Mouse (Mus musculus) kidney, adult 2 months (tissue): ENCODE data around the gene Rpp14.

Experiments used
- CTCF ChIP-seq: fragments of 200-500 bp; conservative IDR thresholded peaks from 2 replicates; pipeline ENCODE4 v1.5.1; 2011; ENCODE audit warnings: low read depth, mild to moderate bottlenecking, control low read depth, low read length, moderate library complexity, mixed read lengths; ENCODE audit not compliant: insufficient read depth, insufficient read length
- POLR2A ChIP-seq: fragments of 200-500 bp; IDR thresholded peaks from one replicate; pipeline ENCODE4 v1.6.1; 2011; ENCODE audit warnings: low read depth, low read length, control low read depth

- no peak for TF ChIP-seq POLR2A
- no peak for TF ChIP-seq CTCF
Observed at GRCm38 (mm10) chr14:8094931-8095561, 14.9 kb downstream of the Rpp14 start.
